Mouse (Mus musculus): ENCODE data around the gene Ahdc1.

The Ahdc1 gene

GRCm38 (mm10) chr4:133042244-133042643 is 31.2 kb downstream of the Ahdc1 start:
- no peak for DNase-seq

GRCm38 (mm10) chr4:133042651-133043635 is 31.9 kb downstream of the Ahdc1 start:
- no peak for DNase-seq

- DNase-seq: peak; percentile 63
Observed at GRCm38 (mm10) chr4:133043798-133044646, 33.0 kb downstream of the Ahdc1 start.

DNA sequence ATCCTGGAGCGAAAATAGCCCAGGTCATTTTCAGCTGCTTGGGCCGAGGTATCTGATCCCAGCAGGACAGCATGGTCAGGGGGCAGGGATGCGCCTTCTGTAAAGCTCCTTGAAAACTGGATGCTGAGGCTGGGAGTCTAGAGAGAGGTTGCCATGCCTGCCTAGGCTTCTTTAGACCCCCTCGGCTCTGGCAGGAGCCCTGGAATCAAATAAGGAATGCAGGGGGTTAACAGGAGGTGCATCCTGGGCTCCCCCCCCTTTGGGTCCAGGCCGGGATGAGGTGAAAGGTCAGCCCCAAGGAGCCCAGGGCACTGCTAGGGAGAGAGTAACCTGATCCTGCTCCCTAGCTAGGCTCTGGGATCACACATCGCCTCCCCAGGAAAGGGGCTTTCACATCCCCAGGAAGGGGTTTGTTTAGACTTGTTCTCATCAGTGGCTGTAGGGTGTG is 33.6 kb downstream of the Ahdc1 start:
- DNase-seq: no peak

GRCm38 (mm10) chr4:133045771-133046474 is 34.9 kb downstream of the Ahdc1 start:
- no peak for DNase-seq

DNA sequence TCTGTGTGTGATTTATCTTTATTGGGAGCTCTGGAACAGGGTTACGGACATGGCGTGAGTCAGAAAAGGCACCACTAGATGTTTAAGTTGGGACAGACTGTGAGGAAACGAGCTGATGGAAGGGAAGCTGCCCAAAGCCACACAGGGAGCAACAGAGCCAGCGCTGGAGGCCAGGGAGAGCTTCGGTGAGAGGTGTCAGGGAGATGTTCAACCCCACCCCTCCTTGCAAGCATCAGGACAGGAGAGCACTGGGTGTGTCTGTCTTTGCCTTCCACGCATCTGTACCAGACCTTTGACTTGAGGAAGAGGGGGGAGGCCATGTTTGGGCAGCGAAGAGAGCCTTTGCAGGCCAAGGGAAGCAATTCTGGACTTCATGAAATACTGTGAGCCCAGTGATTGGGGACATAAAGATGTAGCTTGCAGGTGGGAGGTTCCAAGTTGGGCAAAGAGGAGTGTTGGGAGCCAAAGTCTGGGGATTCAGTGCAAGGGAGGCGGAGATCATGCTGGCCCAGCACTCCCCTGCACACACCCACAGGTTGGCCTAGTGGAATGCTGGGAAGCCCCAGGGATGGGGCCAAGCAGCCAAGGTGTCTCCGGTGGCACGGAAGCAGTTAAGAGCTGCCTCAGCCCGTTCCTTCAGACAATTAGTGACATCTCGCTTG is 35.8 kb downstream of the Ahdc1 start:
- no peak for DNase-seq

GRCm38 (mm10) chr4:133047353-133048105 is 36.5 kb downstream of the Ahdc1 start:
- DNase-seq: no peak

- DNase-seq: peak; percentile 64
Observed at GRCm38 (mm10) chr4:133049071-133049920, 38.2 kb downstream of the Ahdc1 start.

- no peak for DNase-seq
Observed at GRCm38 (mm10) chr4:133050196-133050836, 39.3 kb downstream of the Ahdc1 start.

- no peak for DNase-seq
Observed at GRCm38 (mm10) chr4:133050837-133051549, 39.9 kb downstream of the Ahdc1 start.

- DNase-seq: no peak
Observed at GRCm38 (mm10) chr4:133051550-133051865, 40.4 kb downstream of the Ahdc1 start.

DNA sequence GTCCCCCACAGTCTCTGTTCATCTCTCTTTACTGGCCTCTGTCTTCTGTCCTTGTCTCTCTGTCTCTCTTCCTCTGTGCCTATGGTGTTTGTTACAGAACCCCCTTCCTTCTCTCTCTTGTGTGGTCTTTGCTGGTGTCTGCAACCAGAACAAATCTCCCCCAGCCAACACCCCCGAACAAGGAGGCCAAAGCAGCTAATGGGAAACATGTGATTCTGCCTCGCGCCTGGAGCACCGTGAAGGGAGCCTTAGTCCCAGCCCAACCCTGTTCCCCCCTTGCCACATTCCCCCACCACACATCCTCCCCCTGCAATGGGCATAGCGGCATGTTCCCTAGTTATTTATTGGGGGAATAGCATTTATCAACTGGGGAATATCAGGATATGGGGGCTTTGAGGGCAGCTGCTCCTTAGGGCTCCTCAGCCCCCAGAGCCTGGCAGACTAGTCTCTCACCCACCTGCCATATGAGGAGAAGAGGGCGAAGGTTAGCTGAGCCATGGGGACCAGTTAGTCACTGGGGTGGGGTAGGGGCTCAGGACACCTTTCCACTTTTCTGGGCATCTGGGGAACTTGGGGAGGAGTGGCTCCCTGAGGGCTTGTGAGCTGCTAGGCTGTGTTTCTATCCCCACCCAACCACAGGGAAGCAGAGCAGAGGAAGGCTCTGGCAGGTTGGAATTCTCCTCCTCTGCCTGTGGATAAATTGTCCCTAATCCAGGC is 41.1 kb downstream of the Ahdc1 start:
- DNase-seq: no peak

- no peak for DNase-seq
Observed at GRCm38 (mm10) chr4:133052995-133053572, 42.0 kb downstream of the Ahdc1 start.

- no peak for DNase-seq
Observed at GRCm38 (mm10) chr4:133054530-133054929, 43.5 kb downstream of the Ahdc1 start.

GRCm38 (mm10) chr4:133055163-133055951 is 44.3 kb downstream of the Ahdc1 start:
- DNase-seq: no peak

- peak; percentile 80 for DNase-seq
Observed at GRCm38 (mm10) chr4:133056069-133056890, 45.2 kb downstream of the Ahdc1 start.

Measured in cerebellum, adult 8-10 months (tissue).